In the genomic region with DNA sequence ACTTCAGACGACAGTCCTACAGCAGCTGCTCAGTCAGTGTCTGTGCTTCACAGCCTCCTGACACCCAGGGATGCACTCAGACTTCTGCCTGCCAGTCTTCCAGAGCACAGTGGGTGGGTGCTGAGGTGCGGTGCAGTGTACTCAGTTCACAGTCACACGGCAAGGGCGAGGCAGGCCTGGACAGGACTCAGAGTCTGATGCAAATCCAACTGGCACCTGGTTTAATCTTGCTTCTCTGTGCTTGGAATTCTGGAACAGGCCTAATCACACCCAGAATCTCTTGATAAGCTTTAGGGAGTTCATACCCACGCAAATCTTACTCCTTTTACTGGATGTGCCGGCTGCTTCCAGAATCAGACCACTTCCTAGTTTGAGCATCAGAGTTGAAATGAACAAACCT, we compare ENCODE assay signal across 38 mouse cellular contexts. TPM values are rescaled to one million over a fixed set of nuclear protein-coding genes. Genes with fewer than 3 reads are reported as not detected.
"Had no signal": no experiment of that assay in that cellular context is flagged by ENCODE, and none has a peak within 500 bp of the region (broad histone marks: within the 10 kb centered on the region; RNA-seq: fewer than 3 reads in every experiment).

No protein-coding gene starts in this region.

- H3K27ac ChIP-seq: gastrocnemius, adult 2 months; heart, adult 2 months; hindbrain, embryonic 13.5 days; hindbrain, embryonic 15.5 days; hindbrain, postnatal 0 days; intestine, embryonic 15.5 days; kidney, embryonic 15.5 days; kidney, postnatal 0 days; limb, embryonic 13.5 days; limb, embryonic 15.5 days; liver, embryonic 12.5 days; liver, embryonic 14.5 days had no signal

- H3K4me3 ChIP-seq: gastrocnemius, adult 2 months; heart, adult 2 months; heart, embryonic 12.5 days; hindbrain, embryonic 13.5 days; hindbrain, embryonic 15.5 days; intestine, embryonic 15.5 days; kidney, embryonic 15.5 days; limb, embryonic 13.5 days; limb, embryonic 15.5 days; liver, embryonic 12.5 days had no signal

- H3K27me3 ChIP-seq: heart, embryonic 12.5 days; hindbrain, embryonic 13.5 days; hindbrain, embryonic 15.5 days; intestine, embryonic 15.5 days; kidney, embryonic 15.5 days; limb, embryonic 13.5 days; limb, embryonic 15.5 days; liver, embryonic 12.5 days had no signal

- H3K9me3 ChIP-seq: heart, embryonic 12.5 days; hindbrain, embryonic 13.5 days; hindbrain, embryonic 15.5 days; intestine, embryonic 15.5 days; kidney, embryonic 15.5 days; limb, embryonic 13.5 days; limb, embryonic 15.5 days; liver, embryonic 12.5 days had no signal

- H3K4me1 ChIP-seq: heart, embryonic 12.5 days; hindbrain, embryonic 13.5 days; hindbrain, embryonic 15.5 days; intestine, embryonic 15.5 days; kidney, embryonic 15.5 days; limb, embryonic 13.5 days; limb, embryonic 15.5 days; liver, embryonic 12.5 days had no signal

- H3K4me2 ChIP-seq: heart, embryonic 12.5 days; hindbrain, embryonic 13.5 days; hindbrain, embryonic 15.5 days; intestine, embryonic 15.5 days; kidney, embryonic 15.5 days; limb, embryonic 13.5 days; limb, embryonic 15.5 days; liver, embryonic 12.5 days had no signal

- H3K9ac ChIP-seq: heart, embryonic 12.5 days; hindbrain, embryonic 13.5 days; hindbrain, embryonic 15.5 days; intestine, embryonic 15.5 days; kidney, embryonic 15.5 days; limb, embryonic 13.5 days; limb, embryonic 15.5 days; liver, embryonic 12.5 days; liver, embryonic 14.5 days had no signal

- ATAC-seq: hindbrain, postnatal 0 days; intestine, embryonic 15.5 days; liver, embryonic 12.5 days had no signal

- DNase-seq: gastrocnemius, adult 2 months; gastrocnemius, postnatal 10 days; gastrocnemius, postnatal 36 days; heart, adult 2 months; heart, postnatal 10 days; heart, postnatal 36 days; kidney, adult 11 months; kidney, adult 2 months; kidney, adult 9 months; kidney, postnatal 14 days; kidney, postnatal 36 days; layer of hippocampus, adult 9-11 months; layer of hippocampus, postnatal 36 days; left cerebral cortex, postnatal 4 days had no signal

RNA-seq across cellular contexts. Expression of gene Ccdc144b, which starts 22.1 kb away (rescaled TPM):
- total RNA-seq: gastrocnemius, adult 2 months; gastrocnemius, postnatal 10 days; gastrocnemius, postnatal 36 days; heart, adult 2 months; heart, postnatal 10 days; heart, postnatal 36 days; hematopoietic stem cell, adult 5-6 weeks; hindbrain, postnatal 0 days; layer of hippocampus, adult 18-20 months; layer of hippocampus, adult 8-10 months; layer of hippocampus, postnatal 14 days; layer of hippocampus, postnatal 36 days; left cerebral cortex, adult 18-20 months; left cerebral cortex, adult 8-10 months; left cerebral cortex, postnatal 10 days; left cerebral cortex, postnatal 25 days; left cerebral cortex, postnatal 4 days; liver, adult 2 months had no signal
- polyA plus RNA-seq: frontal cortex, adult 2 months; hindbrain, embryonic 11.5 days; hindbrain, embryonic 13.5 days; hindbrain, postnatal 0 days; intestine, embryonic 15.5 days; kidney, embryonic 15.5 days; kidney, postnatal 0 days; large intestine, adult 2 months; limb, embryonic 15.5 days; liver, adult 2 months; liver, embryonic 12.5 days; liver, embryonic 14.5 days; liver, embryonic 16.5 days had no signal
